Mouse (Mus musculus) c-Kit-negative CD71-positive TER-119-positive erythroid progenitor cells, embryonic 14.5 days (primary cell): ENCODE measurements around the gene Atf7ip.

ENCODE experiments used
- DNase-seq: peaks from one replicate; pipeline ENCODE4 v3.0.0-alpha.2; 2013; ENCODE audit warnings: low read depth, low spot score

Gene Atf7ip

GRCm38 (mm10) chr6:136486166-136486565 is 19.8 kb upstream of the Atf7ip start:
- DNase-seq = no peak

GRCm38 (mm10) chr6:136486801-136487553 is 19.0 kb upstream of the Atf7ip start:
- DNase-seq = no peak

- DNase-seq = no peak
Measured at GRCm38 (mm10) chr6:136487554-136487950, 18.4 kb upstream of the Atf7ip start.

GRCm38 (mm10) chr6:136489899-136490298 is 16.1 kb upstream of the Atf7ip start:
- DNase-seq = no peak

GRCm38 (mm10) chr6:136490516-136491475 is 15.2 kb upstream of the Atf7ip start:
- no peak for DNase-seq

GRCm38 (mm10) chr6:136491631-136492030 is 14.3 kb upstream of the Atf7ip start:
- no peak for DNase-seq

- DNase-seq = no peak
Measured at GRCm38 (mm10) chr6:136492251-136492650, 13.7 kb upstream of the Atf7ip start.

- DNase-seq = no peak
Measured at GRCm38 (mm10) chr6:136493486-136493885, 12.5 kb upstream of the Atf7ip start.

GRCm38 (mm10) chr6:136493910-136494751 is 11.8 kb upstream of the Atf7ip start:
- DNase-seq = no peak

- no peak for DNase-seq
Measured at GRCm38 (mm10) chr6:136495023-136495422, 10.9 kb upstream of the Atf7ip start.

GRCm38 (mm10) chr6:136497744-136498143 is 8.2 kb upstream of the Atf7ip start:
- no peak for DNase-seq

- DNase-seq = no peak
Measured at GRCm38 (mm10) chr6:136499292-136499977, 6.5 kb upstream of the Atf7ip start.

GRCm38 (mm10) chr6:136508652-136509051 is 2.7 kb downstream of the Atf7ip start:
- no peak for DNase-seq

- no peak for DNase-seq
Measured at GRCm38 (mm10) chr6:136510945-136511344, 5.0 kb downstream of the Atf7ip start.

- no peak for DNase-seq
Measured at GRCm38 (mm10) chr6:136512351-136512750, 6.4 kb downstream of the Atf7ip start.

GRCm38 (mm10) chr6:136516626-136517025 is 10.7 kb downstream of the Atf7ip start:
- no peak for DNase-seq

- peak; percentile 45 for DNase-seq
Measured at GRCm38 (mm10) chr6:136517221-136517620, 11.3 kb downstream of the Atf7ip start.

GRCm38 (mm10) chr6:136518537-136519246 is 12.7 kb downstream of the Atf7ip start:
- peak; percentile 98 for DNase-seq

GRCm38 (mm10) chr6:136519254-136519653 is 13.3 kb downstream of the Atf7ip start:
- DNase-seq = no peak

- no peak for DNase-seq
Measured at GRCm38 (mm10) chr6:136520361-136520760, 14.4 kb downstream of the Atf7ip start.
